Mouse (Mus musculus) stomach, embryonic 14.5 days (tissue): ENCODE measurements around the gene Csrnp1. TPM values are rescaled to one million over a fixed set of nuclear protein-coding genes. Genes with fewer than 3 reads are reported as not detected.
A peak's percentile ranks its signal among the peaks of the same experiment; 100 is the strongest.

Experiments
- ATAC-seq: fragments of 200-750 bp; cut with Nextera tagmentation; 2 replicates; pipeline ENCODE4 v1.8.0; 2017; ENCODE audit warnings: low read depth, moderate TSS enrichment; ENCODE audit not compliant: insufficient number of reproducible peaks, insufficient read depth, low FRiP score
- H3K27ac ChIP-seq: fragments of 300-500 bp; sonication (generic); 2 replicates; pipeline ENCODE4 v1.5.1; 2014; ENCODE audit warnings: mild to moderate bottlenecking, low read length, moderate library complexity, mixed read lengths
- H3K27me3 ChIP-seq: fragments of 300-500 bp; sonication (generic); 2 replicates; pipeline ENCODE4 v1.6.1; 2014; ENCODE audit warnings: low read length, control low read depth, mixed read lengths; ENCODE audit not compliant: control insufficient read depth, insufficient read depth
- H3K36me3 ChIP-seq: fragments of 300-500 bp; sonication (generic); 2 replicates; pipeline ENCODE4 v1.6.1; 2014; ENCODE audit warnings: mild to moderate bottlenecking, control low read depth, low read length, moderate library complexity, mixed read lengths; ENCODE audit not compliant: control insufficient read depth, insufficient read depth
- H3K4me1 ChIP-seq: fragments of 300-500 bp; sonication (generic); 2 replicates; pipeline ENCODE4 v1.6.1; 2014; ENCODE audit warnings: low read length, control low read depth, mixed read lengths; ENCODE audit not compliant: control insufficient read depth, insufficient read depth
- H3K4me2 ChIP-seq: fragments of 300-500 bp; sonication (generic); replicated peaks from 2 replicates; pipeline ENCODE4 v1.6.1; 2014; ENCODE audit warnings: low read depth, low read length, control low read depth
- H3K4me3 ChIP-seq: fragments of 300-500 bp; sonication (generic); 2 replicates; pipeline ENCODE4 v1.5.1; 2014; ENCODE audit warnings: low read depth, low read length, control low read depth
- H3K9ac ChIP-seq: fragments of 300-500 bp; sonication (generic); replicated peaks from 2 replicates; pipeline ENCODE4 v1.6.1; 2014; ENCODE audit warnings: low read depth, mild to moderate bottlenecking, control low read depth, low read length, moderate library complexity, mixed read lengths
- H3K9me3 ChIP-seq: fragments of 300-500 bp; sonication (generic); 2 replicates; pipeline ENCODE4 v1.6.1; 2016; ENCODE audit warnings: low read depth, low read length, control low read depth; ENCODE audit not compliant: control insufficient read depth
- WGBS: fragments of 180-500 bp; shearing (Covaris S2); extraction: QIAGEN DNeasy Blood & Tissue Kit; methylation state at CpG from one replicate; pipeline ENCODE4 v1.1.7; 2014; 5-methylcytosine and 5-hydroxymethylcytosine counted together
- polyA plus RNA-seq: library from polyadenylated mRNA; unstranded; fragments of >200 nt; fragmentation: Nextera tagmentation; extraction: Ambion mirVana; gene quantifications from 2 replicates; pipeline ENCODE4 v1.2.1, GENCODE M21; 2014

The Csrnp1 gene
- polyA plus RNA-seq, 1 experiment from 2014 or later, result 2.5 TPM

GRCm38 (mm10) chr9:119983585-119984535 is 598 bp downstream of the Csrnp1 start:
- WGBS, result 2% methylated on average over 73 of the region's 79 CpGs
- ATAC-seq, result peak; percentile 77
- H3K27ac ChIP-seq, result peak overlapping the region; percentile 79
- no peaks in the 10 kb centered on the region for H3K36me3 ChIP-seq
- H3K27me3 ChIP-seq, result no peaks in the 10 kb centered on the region
- H3K9me3 ChIP-seq, result no peaks in the 10 kb centered on the region
- peak overlapping the region; percentile 70 for H3K9ac ChIP-seq
- H3K4me2 ChIP-seq, result peak overlapping the region; percentile 95
- peaks cover 36% of the 10 kb centered on the region for H3K4me1 ChIP-seq
- peak overlapping the region; percentile 68 for H3K4me3 ChIP-seq

DNA sequence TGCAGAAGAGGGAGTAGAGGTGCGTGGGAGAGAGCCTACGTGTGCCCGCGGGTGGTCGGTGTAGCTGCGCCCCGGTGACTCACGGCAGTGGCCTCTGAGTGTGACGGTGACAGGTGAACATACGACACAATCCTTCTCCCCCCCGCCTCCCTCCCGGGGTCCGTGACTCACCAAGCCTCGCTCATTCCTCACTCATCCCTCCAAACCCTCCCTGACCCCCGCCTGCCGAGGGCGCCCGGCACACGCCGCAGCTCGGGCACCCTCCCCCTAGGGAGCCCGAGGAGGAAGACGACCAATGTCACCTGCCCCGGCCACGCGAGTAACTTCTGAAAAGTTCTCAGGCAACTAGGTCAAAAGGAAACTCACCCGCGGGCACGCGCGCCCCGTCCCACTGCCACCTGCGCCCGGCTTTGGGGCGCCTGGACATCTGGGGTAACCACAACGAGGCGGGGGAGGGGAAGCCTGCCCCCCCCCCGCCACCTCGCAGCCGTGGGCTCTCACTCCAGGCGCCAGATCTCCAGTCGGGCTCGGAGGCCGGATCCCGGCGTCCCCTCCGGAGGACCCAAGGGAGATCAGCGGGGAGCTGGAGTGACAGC is 1.4 kb downstream of the Csrnp1 start:
- peaks cover 44% of the 10 kb centered on the region for H3K4me1 ChIP-seq
- no peak for ATAC-seq
- H3K9ac ChIP-seq, result peak overlapping the region; percentile 70
- H3K27me3 ChIP-seq, result no peaks in the 10 kb centered on the region
- WGBS, result under 1% methylated on average over 48 of the region's 48 CpGs
- no peaks in the 10 kb centered on the region for H3K36me3 ChIP-seq
- no peaks in the 10 kb centered on the region for H3K9me3 ChIP-seq
- H3K4me3 ChIP-seq, result peak overlapping the region; percentile 68
- H3K4me2 ChIP-seq, result peak overlapping the region; percentile 95
- H3K27ac ChIP-seq, result peak overlapping the region; percentile 53

GRCm38 (mm10) chr9:119982241-119982811 is 2.1 kb downstream of the Csrnp1 start:
- 2% methylated on average over 11 of the region's 11 CpGs for WGBS
- Histone ChIP-seq H3K4me2 (peak overlapping the region; percentile 95), H3K4me3 (peak overlapping the region; percentile 68), H3K36me3 (no peaks in the 10 kb centered on the region), H3K4me1 (peaks cover 52% of the 10 kb centered on the region), H3K27ac (peak overlapping the region; percentile 89), H3K9me3 (no peaks in the 10 kb centered on the region), H3K9ac (peak overlapping the region; percentile 70; the same call in 1 of the 2 replicates), H3K27me3 (no peaks in the 10 kb centered on the region)
- ATAC-seq, result peak; percentile 19; the same call in 1 of the 2 replicates

DNA sequence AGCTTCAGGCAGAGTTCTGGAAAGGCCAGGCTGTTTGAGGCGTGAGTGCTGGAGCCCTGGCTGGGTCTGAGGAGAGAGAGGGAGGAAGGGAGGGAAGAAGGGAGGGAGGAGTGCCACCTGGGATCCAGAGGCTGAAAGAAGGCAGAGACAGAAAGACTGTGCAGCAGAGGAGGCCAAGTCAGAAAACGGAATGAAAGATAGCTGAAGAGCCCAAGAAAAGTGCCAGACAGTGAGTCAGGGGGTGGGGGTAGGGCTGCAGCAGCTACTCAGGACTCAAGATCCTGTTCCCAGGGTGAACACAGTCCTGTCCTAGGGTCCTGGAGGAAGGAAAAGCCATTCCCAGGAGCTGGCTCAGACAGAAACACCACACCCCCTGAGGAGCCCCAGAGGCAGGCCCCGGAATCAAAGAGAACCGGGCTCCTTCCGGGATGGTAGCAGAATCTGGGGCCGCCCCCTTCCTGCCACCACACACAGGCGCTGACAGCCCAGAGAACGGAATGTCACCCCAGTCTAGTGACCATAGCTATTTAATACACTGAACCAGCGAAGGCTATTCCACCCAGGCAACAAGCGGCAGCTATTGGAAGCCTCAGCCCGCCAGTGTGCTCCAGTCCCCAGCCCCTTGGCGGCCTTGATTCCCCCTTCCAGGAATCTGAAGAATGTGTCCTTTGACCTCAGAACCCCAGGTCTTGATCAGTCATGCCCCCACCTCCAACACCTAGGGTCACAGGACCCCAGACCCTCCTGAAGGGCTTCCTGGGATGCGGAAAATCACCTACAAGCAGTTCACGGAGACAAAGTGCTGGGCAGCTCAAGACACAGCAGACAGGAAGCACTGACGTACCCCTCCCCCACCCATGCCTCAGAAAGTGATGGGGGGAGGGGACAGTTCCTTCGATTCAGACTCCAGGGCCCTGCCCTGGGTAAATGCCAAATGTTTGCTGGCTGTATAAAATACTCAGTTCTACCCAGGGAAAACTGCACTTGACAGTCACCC is 3.0 kb downstream of the Csrnp1 start:
- ATAC-seq, result peak; percentile 37
- Histone ChIP-seq H3K36me3 (no peaks in the 10 kb centered on the region), H3K4me3 (peak overlapping the region; percentile 68; the same call in 1 of the 2 replicates), H3K9me3 (no peaks in the 10 kb centered on the region), H3K27ac (peak overlapping the region; percentile 89), H3K27me3 (no peaks in the 10 kb centered on the region), H3K4me2 (peak overlapping the region; percentile 95), H3K9ac (no peak overlapping the region; the same call in 1 of the 2 replicates), H3K4me1 (peaks cover 60% of the 10 kb centered on the region)
- under 1% methylated on average over 16 of the region's 16 CpGs for WGBS

DNA sequence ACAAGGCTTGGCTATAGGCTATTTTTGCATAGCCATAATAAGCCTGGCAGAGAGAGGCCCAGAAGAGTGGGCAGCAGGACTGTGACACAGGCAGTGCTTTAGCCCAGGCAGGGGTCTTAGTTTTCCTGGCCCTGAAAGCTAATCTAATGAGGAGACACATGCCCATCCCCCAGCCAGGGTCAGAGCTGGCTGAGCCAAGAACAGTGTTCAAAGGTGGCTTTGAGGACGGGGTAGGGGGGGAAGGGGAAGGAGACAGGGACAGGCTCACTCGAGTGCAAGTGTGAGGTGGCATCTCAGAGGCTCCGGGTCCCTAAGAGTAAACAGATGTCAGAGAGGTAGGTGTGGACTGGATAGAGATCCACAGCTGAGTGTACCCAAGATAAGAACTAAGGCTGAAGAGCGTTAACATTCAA is 3.7 kb downstream of the Csrnp1 start:
- H3K4me3 ChIP-seq, result peak overlapping the region; percentile 68; the same call in 1 of the 2 replicates

GRCm38 (mm10) chr9:119979749-119980148 is 4.7 kb downstream of the Csrnp1 start:
- Histone ChIP-seq H3K36me3 (no peaks in the 10 kb centered on the region), H3K9ac (no peak overlapping the region), H3K4me1 (peaks cover 59% of the 10 kb centered on the region), H3K27ac (no peak overlapping the region), H3K4me2 (no peak overlapping the region), H3K4me3 (no peak overlapping the region), H3K27me3 (no peaks in the 10 kb centered on the region), H3K9me3 (no peaks in the 10 kb centered on the region)
- WGBS, result 42% methylated on average over 2 of the region's 2 CpGs
- no peak for ATAC-seq

More for the DNA sequence above, 3.7 kb downstream of the Csrnp1 start:
- Histone ChIP-seq H3K4me2 (peak overlapping the region; percentile 95), H3K27me3 (no peaks in the 10 kb centered on the region), H3K27ac (peak overlapping the region; percentile 89), H3K36me3 (no peaks in the 10 kb centered on the region), H3K9ac (no peak overlapping the region; the same call in 1 of the 2 replicates), H3K4me1 (peaks cover 59% of the 10 kb centered on the region), H3K9me3 (no peaks in the 10 kb centered on the region)
- no peak for ATAC-seq
- 5% methylated on average over 4 of the region's 4 CpGs for WGBS

DNA sequence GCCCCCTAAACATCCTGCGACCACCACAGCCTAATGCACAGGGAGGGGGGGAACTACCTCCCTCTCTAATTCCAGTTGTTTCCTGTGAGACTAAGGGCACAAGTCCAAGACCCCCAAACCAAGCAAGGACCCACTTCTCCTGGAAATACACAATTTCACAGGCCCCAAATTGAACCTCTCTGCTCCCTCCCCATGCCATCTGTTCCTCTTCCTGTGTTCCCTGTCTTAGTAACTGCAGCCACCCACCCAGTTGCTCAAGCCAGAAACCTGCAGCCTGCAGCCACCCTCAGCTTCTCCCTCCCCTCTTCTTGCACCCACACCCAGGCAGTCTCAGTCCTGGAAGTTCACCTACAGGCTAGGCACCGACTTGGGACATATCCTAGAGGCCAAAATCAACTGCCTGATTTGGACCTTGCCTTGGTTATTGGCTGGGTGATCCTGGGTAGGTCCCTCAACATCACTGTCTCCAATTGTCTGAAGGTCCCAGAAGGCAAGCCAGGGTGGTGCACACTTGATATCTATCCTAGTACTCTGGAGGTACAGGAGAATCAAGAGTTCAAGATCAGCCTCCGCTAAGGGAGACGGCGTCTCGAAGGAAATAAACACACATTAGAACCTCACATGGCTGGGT is 5.5 kb downstream of the Csrnp1 start:
- Histone ChIP-seq H3K27ac (no peak overlapping the region), H3K4me3 (no peak overlapping the region), H3K4me2 (no peak overlapping the region), H3K9ac (no peak overlapping the region), H3K4me1 (peaks cover 59% of the 10 kb centered on the region), H3K9me3 (no peaks in the 10 kb centered on the region), H3K36me3 (peaks cover 6% of the 10 kb centered on the region; the same call in 1 of the 2 replicates), H3K27me3 (no peaks in the 10 kb centered on the region)
- 75% methylated on average over 6 of the region's 6 CpGs for WGBS
- ATAC-seq, result no peak
